Mouse (Mus musculus): Measurements from ENCODE around the gene Nell1.

Nell1 gene

GRCm38 (mm10) chr7:50338757-50339156, 364.1 kb downstream of the Nell1 start:
- no peak for DNase-seq

- DNase-seq = no peak
Observed at GRCm38 (mm10) chr7:50351564-50351963, 376.9 kb downstream of the Nell1 start.

- no peak for DNase-seq
Observed at GRCm38 (mm10) chr7:50357213-50357612, 382.5 kb downstream of the Nell1 start.

GRCm38 (mm10) chr7:50362039-50362438, 387.4 kb downstream of the Nell1 start:
- DNase-seq = no peak

- no peak for DNase-seq
Observed at GRCm38 (mm10) chr7:50374876-50375275, 400.2 kb downstream of the Nell1 start.

- DNase-seq = no peak
Observed at GRCm38 (mm10) chr7:50410421-50410820, 435.8 kb downstream of the Nell1 start.

- no peak for DNase-seq
Observed at GRCm38 (mm10) chr7:50419976-50420375, 445.3 kb downstream of the Nell1 start.

- DNase-seq = no peak
Observed at GRCm38 (mm10) chr7:50422422-50423195, 447.9 kb downstream of the Nell1 start.

- no peak for DNase-seq
Observed at GRCm38 (mm10) chr7:50429725-50430124, 455.1 kb downstream of the Nell1 start.

- DNase-seq = no peak
Observed at GRCm38 (mm10) chr7:50441237-50441636, 466.6 kb downstream of the Nell1 start.

- no peak for DNase-seq
Observed at GRCm38 (mm10) chr7:50447316-50447715, 472.7 kb downstream of the Nell1 start.

- no peak for DNase-seq
Observed at GRCm38 (mm10) chr7:50467742-50468141, 493.1 kb downstream of the Nell1 start.

GRCm38 (mm10) chr7:50470555-50470954, 495.9 kb downstream of the Nell1 start:
- DNase-seq = no peak

GRCm38 (mm10) chr7:50482011-50482410, 507.3 kb downstream of the Nell1 start:
- no peak for DNase-seq

GRCm38 (mm10) chr7:50485304-50485703, 510.6 kb downstream of the Nell1 start:
- DNase-seq = no peak

GRCm38 (mm10) chr7:50486884-50487420, 512.3 kb downstream of the Nell1 start:
- DNase-seq = no peak

- no peak for DNase-seq
Observed at GRCm38 (mm10) chr7:50501562-50501961, 526.9 kb downstream of the Nell1 start.

GRCm38 (mm10) chr7:50507047-50507446, 532.4 kb downstream of the Nell1 start:
- DNase-seq = no peak

- no peak for DNase-seq
Observed at GRCm38 (mm10) chr7:50514830-50515229, 540.2 kb downstream of the Nell1 start.

- DNase-seq = no peak
Observed at GRCm38 (mm10) chr7:50516681-50517080, 542.0 kb downstream of the Nell1 start.

- no peak for DNase-seq
Observed at GRCm38 (mm10) chr7:50543373-50543772, 568.7 kb downstream of the Nell1 start.

GRCm38 (mm10) chr7:50549572-50549971, 574.9 kb downstream of the Nell1 start:
- DNase-seq = no peak

GRCm38 (mm10) chr7:50551426-50551825, 576.8 kb downstream of the Nell1 start:
- no peak for DNase-seq

- DNase-seq = no peak
Observed at GRCm38 (mm10) chr7:50562708-50563107, 588.0 kb downstream of the Nell1 start.

- no peak for DNase-seq
Observed at GRCm38 (mm10) chr7:50573841-50574240, 599.2 kb downstream of the Nell1 start.

All from thymus, postnatal 36 days (tissue).